Mouse (Mus musculus) right cerebral cortex, postnatal 14 days (tissue): ENCODE data around the gene Tnfrsf13b.
A peak's percentile ranks its signal among the peaks of the same experiment; 100 is the strongest.

Experiments used
- DNase-seq: peaks from one replicate; pipeline ENCODE4 v3.0.0; 2022

Tnfrsf13b gene

GRCm38 (mm10) chr11:61126606-61127355, at the start of gene Tnfrsf13b:
Tnfrsf13b (plus strand) TSS chr11:61126755.
- no peak for DNase-seq

GRCm38 (mm10) chr11:61081624-61082023, 44.9 kb upstream of the Tnfrsf13b start:
- no peak for DNase-seq

GRCm38 (mm10) chr11:61090195-61090594, 36.4 kb upstream of the Tnfrsf13b start:
- DNase-seq: no peak

GRCm38 (mm10) chr11:61091192-61091591, 35.4 kb upstream of the Tnfrsf13b start:
- DNase-seq: no peak

- peak; percentile 87 for DNase-seq
Observed at GRCm38 (mm10) chr11:61091642-61092262, 34.8 kb upstream of the Tnfrsf13b start.

- no peak for DNase-seq
Observed at GRCm38 (mm10) chr11:61098046-61098445, 28.5 kb upstream of the Tnfrsf13b start.

- no peak for DNase-seq
Observed at GRCm38 (mm10) chr11:61102397-61103339, 23.9 kb upstream of the Tnfrsf13b start.

GRCm38 (mm10) chr11:61104241-61104901, 22.2 kb upstream of the Tnfrsf13b start:
- peak; percentile 92 for DNase-seq

GRCm38 (mm10) chr11:61108911-61109361, 17.6 kb upstream of the Tnfrsf13b start:
- DNase-seq: no peak

GRCm38 (mm10) chr11:61109707-61110106, 16.8 kb upstream of the Tnfrsf13b start:
- DNase-seq: no peak

GRCm38 (mm10) chr11:61110113-61110512, 16.4 kb upstream of the Tnfrsf13b start:
- no peak for DNase-seq

GRCm38 (mm10) chr11:61110928-61111327, 15.6 kb upstream of the Tnfrsf13b start:
- no peak for DNase-seq

GRCm38 (mm10) chr11:61111472-61111871, 15.1 kb upstream of the Tnfrsf13b start:
- DNase-seq: no peak

GRCm38 (mm10) chr11:61112323-61112995, 14.1 kb upstream of the Tnfrsf13b start:
- DNase-seq: no peak

GRCm38 (mm10) chr11:61116226-61116625, 10.3 kb upstream of the Tnfrsf13b start:
- no peak for DNase-seq

GRCm38 (mm10) chr11:61119996-61120583, 6.5 kb upstream of the Tnfrsf13b start:
- no peak for DNase-seq

GRCm38 (mm10) chr11:61122283-61122768, 4.2 kb upstream of the Tnfrsf13b start:
- no peak for DNase-seq

- no peak for DNase-seq
Observed at GRCm38 (mm10) chr11:61122769-61123288, 3.7 kb upstream of the Tnfrsf13b start.

GRCm38 (mm10) chr11:61123886-61124285, 2.7 kb upstream of the Tnfrsf13b start:
- DNase-seq: no peak

GRCm38 (mm10) chr11:61125970-61126369, 585 bp upstream of the Tnfrsf13b start:
- DNase-seq: no peak

- DNase-seq: no peak
Observed at GRCm38 (mm10) chr11:61127421-61128055, 983 bp downstream of the Tnfrsf13b start.
